Mouse (Mus musculus): ENCODE measurements around the gene Srcin1.

Gene Srcin1

GRCm38 (mm10) chr11:97509058-97509457 lies 66.9 kb downstream of the Srcin1 start:
- no peak for DNase-seq (ENCODE audit: low read depth, low spot score)

- no peak for DNase-seq (ENCODE audit: low read depth, low spot score)
Observed at GRCm38 (mm10) chr11:97508198-97508597, 67.8 kb downstream of the Srcin1 start.

GRCm38 (mm10) chr11:97506331-97506730 lies 69.7 kb downstream of the Srcin1 start:
- DNase-seq (ENCODE audit: low read depth, low spot score), result no peak

- no peak for DNase-seq (ENCODE audit: low read depth, low spot score)
Observed at GRCm38 (mm10) chr11:97505784-97506183, 70.2 kb downstream of the Srcin1 start.

GRCm38 (mm10) chr11:97502846-97503245 lies 73.1 kb downstream of the Srcin1 start:
- DNase-seq (ENCODE audit: low read depth, low spot score), result no peak

- DNase-seq (ENCODE audit: low read depth, low spot score), result no peak
Observed at GRCm38 (mm10) chr11:97502383-97502782, 73.6 kb downstream of the Srcin1 start.

- no peak for DNase-seq (ENCODE audit: low read depth, low spot score)
Observed at GRCm38 (mm10) chr11:97500720-97501448, 75.1 kb downstream of the Srcin1 start.

- no peak for DNase-seq (ENCODE audit: low read depth, low spot score)
Observed at GRCm38 (mm10) chr11:97499865-97500719, 75.9 kb downstream of the Srcin1 start, which contains the start of gene 4933428G20Rik. Gene 4933428G20Rik (minus strand): TSS chr11:97500340.

- DNase-seq (ENCODE audit: low read depth, low spot score), result no peak
Observed at GRCm38 (mm10) chr11:97497543-97497942, 78.4 kb downstream of the Srcin1 start.

- DNase-seq (ENCODE audit: low read depth, low spot score), result no peak
Observed at GRCm38 (mm10) chr11:97492836-97493235, 83.2 kb downstream of the Srcin1 start.

- no peak for DNase-seq (ENCODE audit: low read depth, low spot score)
Observed at GRCm38 (mm10) chr11:97491640-97492039, 84.3 kb downstream of the Srcin1 start.

- DNase-seq (ENCODE audit: low read depth, low spot score), result peak; percentile 40
Observed at GRCm38 (mm10) chr11:97489589-97490324, 86.2 kb downstream of the Srcin1 start.

GRCm38 (mm10) chr11:97487656-97488055 lies 88.3 kb downstream of the Srcin1 start:
- no peak for DNase-seq (ENCODE audit: low read depth, low spot score)

GRCm38 (mm10) chr11:97485661-97486060 lies 90.3 kb downstream of the Srcin1 start:
- no peak for DNase-seq (ENCODE audit: low read depth, low spot score)

GRCm38 (mm10) chr11:97479824-97480223 lies 96.2 kb downstream of the Srcin1 start:
- peak; percentile 38 for DNase-seq (ENCODE audit: low read depth, low spot score)

- no peak for DNase-seq (ENCODE audit: low read depth, low spot score)
Observed at GRCm38 (mm10) chr11:97479085-97479484, 96.9 kb downstream of the Srcin1 start.

- DNase-seq (ENCODE audit: low read depth, low spot score), result no peak
Observed at GRCm38 (mm10) chr11:97478345-97478744, 97.6 kb downstream of the Srcin1 start.

GRCm38 (mm10) chr11:97477431-97477830 lies 98.6 kb downstream of the Srcin1 start:
- no peak for DNase-seq (ENCODE audit: low read depth, low spot score)

GRCm38 (mm10) chr11:97476334-97477095 lies 99.5 kb downstream of the Srcin1 start:
- peak; percentile 33 for DNase-seq (ENCODE audit: low read depth, low spot score)

GRCm38 (mm10) chr11:97471276-97471675 lies 104.7 kb downstream of the Srcin1 start:
- DNase-seq (ENCODE audit: low read depth, low spot score), result no peak

GRCm38 (mm10) chr11:97469828-97470227 lies 106.2 kb downstream of the Srcin1 start:
- DNase-seq (ENCODE audit: low read depth, low spot score), result no peak
